Mouse (Mus musculus): Measurements from ENCODE around the gene Gm10964. TPM values are rescaled to one million over a fixed set of nuclear protein-coding genes. Genes with fewer than 3 reads are reported as not detected.
A peak's percentile ranks its signal among the peaks of the same experiment; 100 is the strongest.

Gm10964 gene
- polyA plus RNA-seq, 1 experiment from 2014 or later = not detected

DNA sequence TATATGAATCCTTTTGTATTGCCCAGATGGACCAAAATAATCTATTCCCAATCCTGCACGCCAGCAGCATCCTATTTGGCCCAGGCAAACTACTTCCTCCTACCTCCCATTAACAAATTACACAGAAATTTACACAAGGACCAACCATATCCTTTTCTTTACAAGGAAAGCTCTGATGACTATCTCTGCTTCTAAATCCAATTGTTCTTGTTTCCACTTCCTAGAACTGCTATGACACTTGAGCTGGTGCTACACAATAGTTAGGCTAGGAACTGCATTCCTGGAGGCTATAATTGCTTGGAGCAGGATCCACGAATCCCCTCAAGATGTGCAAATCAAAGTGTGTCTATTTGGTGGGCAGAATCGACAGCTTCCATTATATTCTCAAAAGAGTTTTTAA lies 27.6 kb downstream of the Gm10964 start:
- H3K27ac ChIP-seq (ENCODE audit: low read depth) = no peak overlapping the region
- H3K4me3 ChIP-seq (ENCODE audit: low read depth, low read length) = no peak overlapping the region
- H3K4me1 ChIP-seq (ENCODE audit: insufficient read depth) = peaks cover 10% of the 10 kb centered on the region; the same call in 1 of the 2 replicates
- TF ChIP-seq CTCF (IDR thresholded peaks at IDR 0.05; ENCODE audit: low read depth) = no peak
- TF ChIP-seq EP300 (IDR thresholded peaks at IDR 0.05; ENCODE audit: low read depth) = no peak
- no peaks in the 10 kb centered on the region for H3K27me3 ChIP-seq (ENCODE audit: insufficient read depth, low read length)
- DNase-seq = no peak
- H3K36me3 ChIP-seq (replicated peaks; ENCODE audit: insufficient read depth, low read length) = peaks cover 83% of the 10 kb centered on the region
- 77% methylated on average over 3 of the region's 3 CpGs for WGBS (ENCODE audit: insufficient replicate concordance)
- H3K9me3 ChIP-seq (ENCODE audit: low read length) = no peaks in the 10 kb centered on the region
- no peak overlapping the region for H3K4me2 ChIP-seq (ENCODE audit: low read depth, low read length)
- no peak for ATAC-seq
- no peak overlapping the region for H3K9ac ChIP-seq (replicated peaks)

- no peak for TF ChIP-seq CTCF (IDR thresholded peaks at IDR 0.05; ENCODE audit: low read depth)
- TF ChIP-seq EP300 (IDR thresholded peaks at IDR 0.05; ENCODE audit: low read depth) = no peak
- Histone ChIP-seq H3K36me3 (replicated peaks; ENCODE audit: insufficient read depth, low read length) (peaks cover 75% of the 10 kb centered on the region), H3K27ac (ENCODE audit: low read depth) (0 out of 2 replicates have a peak overlapping the region, but pooled peaks have one; percentile 24), H3K9ac (replicated peaks) (no peak overlapping the region), H3K4me3 (ENCODE audit: low read depth, low read length) (no peak overlapping the region), H3K9me3 (ENCODE audit: low read length) (no peaks in the 10 kb centered on the region), H3K4me2 (ENCODE audit: low read depth, low read length) (no peak overlapping the region), H3K27me3 (ENCODE audit: insufficient read depth, low read length) (no peaks in the 10 kb centered on the region), H3K4me1 (ENCODE audit: insufficient read depth) (peaks cover 21% of the 10 kb centered on the region)
- DNase-seq (peak; percentile 37), ATAC-seq (no peak)
- 72% methylated on average over 9 of the region's 9 CpGs for WGBS (ENCODE audit: insufficient replicate concordance)
These were observed 32.5 kb downstream of the Gm10964 start for GRCm38 (mm10) chr3:103771531-103772130.

- ATAC-seq = no peak
- no peak overlapping the region for H3K4me2 ChIP-seq (ENCODE audit: low read depth, low read length)
- no peak overlapping the region for H3K4me3 ChIP-seq (ENCODE audit: low read depth, low read length)
- 45% methylated on average over 4 of the region's 4 CpGs for WGBS (ENCODE audit: insufficient replicate concordance)
- H3K36me3 ChIP-seq (replicated peaks; ENCODE audit: insufficient read depth, low read length) = peaks cover 78% of the 10 kb centered on the region
- no peaks in the 10 kb centered on the region for H3K9me3 ChIP-seq (ENCODE audit: low read length)
- peaks cover 21% of the 10 kb centered on the region for H3K4me1 ChIP-seq (ENCODE audit: insufficient read depth)
- DNase-seq = no peak
- no peak overlapping the region for H3K9ac ChIP-seq (replicated peaks)
- TF ChIP-seq EP300 (IDR thresholded peaks at IDR 0.05; ENCODE audit: low read depth) (no peak), CTCF (IDR thresholded peaks at IDR 0.05; ENCODE audit: low read depth) (no peak)
- peak overlapping the region; percentile 61; the same call in 1 of the 2 replicates for H3K27ac ChIP-seq (ENCODE audit: low read depth)
- no peaks in the 10 kb centered on the region for H3K27me3 ChIP-seq (ENCODE audit: insufficient read depth, low read length)
These were observed 33.7 kb downstream of the Gm10964 start for GRCm38 (mm10) chr3:103772846-103773245.

- Histone ChIP-seq H3K4me1 (ENCODE audit: insufficient read depth) (peaks cover 21% of the 10 kb centered on the region), H3K27me3 (ENCODE audit: insufficient read depth, low read length) (no peaks in the 10 kb centered on the region), H3K9ac (replicated peaks) (no peak overlapping the region), H3K36me3 (replicated peaks; ENCODE audit: insufficient read depth, low read length) (peaks cover 78% of the 10 kb centered on the region), H3K4me2 (ENCODE audit: low read depth, low read length) (no peak overlapping the region), H3K4me3 (ENCODE audit: low read depth, low read length) (no peak overlapping the region), H3K9me3 (ENCODE audit: low read length) (no peaks in the 10 kb centered on the region), H3K27ac (ENCODE audit: low read depth) (peak overlapping the region; percentile 61)
- DNase-seq (no peak), ATAC-seq (no peak)
- 63% methylated on average over 3 of the region's 3 CpGs for WGBS (ENCODE audit: insufficient replicate concordance)
- TF ChIP-seq EP300 (IDR thresholded peaks at IDR 0.05; ENCODE audit: low read depth) = no peak
- TF ChIP-seq CTCF (IDR thresholded peaks at IDR 0.05; ENCODE audit: low read depth) = no peak
These were observed 34.3 kb downstream of the Gm10964 start for GRCm38 (mm10) chr3:103773508-103773907.

DNA sequence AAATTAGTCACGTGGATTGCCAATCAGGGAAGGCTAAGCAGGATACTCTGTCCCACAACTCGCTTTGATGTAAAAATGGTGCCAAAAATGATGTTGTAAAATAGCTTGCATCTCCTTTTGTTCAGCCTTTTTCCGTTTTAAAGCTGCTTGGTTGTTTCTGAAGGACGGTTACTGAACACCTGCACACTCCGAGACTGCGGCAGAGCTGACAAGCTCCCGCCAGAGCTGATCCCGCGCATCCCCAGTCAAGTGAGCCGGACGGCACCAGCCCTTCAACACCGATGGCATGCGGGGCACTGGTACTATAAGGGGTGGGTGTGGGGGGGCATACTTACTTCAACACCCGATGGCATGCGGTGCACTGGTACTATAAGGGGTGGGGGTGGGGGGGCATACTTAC lies 34.8 kb downstream of the Gm10964 start:
- Histone ChIP-seq H3K4me2 (ENCODE audit: low read depth, low read length) (no peak overlapping the region), H3K36me3 (replicated peaks; ENCODE audit: insufficient read depth, low read length) (peaks cover 79% of the 10 kb centered on the region), H3K4me1 (ENCODE audit: insufficient read depth) (peaks cover 25% of the 10 kb centered on the region), H3K9ac (replicated peaks) (no peak overlapping the region), H3K4me3 (ENCODE audit: low read depth, low read length) (no peak overlapping the region), H3K9me3 (ENCODE audit: low read length) (no peaks in the 10 kb centered on the region), H3K27ac (ENCODE audit: low read depth) (peak overlapping the region; percentile 61; the same call in 1 of the 2 replicates), H3K27me3 (ENCODE audit: insufficient read depth, low read length) (no peaks in the 10 kb centered on the region)
- DNase-seq (no peak), ATAC-seq (no peak)
- WGBS (ENCODE audit: insufficient replicate concordance) = 85% methylated on average over 15 of the region's 15 CpGs
- TF ChIP-seq EP300 (IDR thresholded peaks at IDR 0.05; ENCODE audit: low read depth) (no peak), CTCF (IDR thresholded peaks at IDR 0.05; ENCODE audit: low read depth) (no peak)

GRCm38 (mm10) chr3:103777940-103778339 lies 38.8 kb downstream of the Gm10964 start:
- TF ChIP-seq EP300 (IDR thresholded peaks at IDR 0.05; ENCODE audit: low read depth) (no peak), CTCF (IDR thresholded peaks at IDR 0.05; ENCODE audit: low read depth) (no peak)
- H3K9ac ChIP-seq (replicated peaks) = no peak overlapping the region
- peaks cover 36% of the 10 kb centered on the region for H3K4me1 ChIP-seq (ENCODE audit: insufficient read depth)
- no peak overlapping the region for H3K27ac ChIP-seq (ENCODE audit: low read depth)
- H3K9me3 ChIP-seq (ENCODE audit: low read length) = no peaks in the 10 kb centered on the region
- 80% methylated on average over 11 of the region's 11 CpGs for WGBS (ENCODE audit: insufficient replicate concordance)
- ATAC-seq = no peak
- DNase-seq = no peak
- H3K4me3 ChIP-seq (ENCODE audit: low read depth, low read length) = no peak overlapping the region
- H3K27me3 ChIP-seq (ENCODE audit: insufficient read depth, low read length) = no peaks in the 10 kb centered on the region
- H3K36me3 ChIP-seq (replicated peaks; ENCODE audit: insufficient read depth, low read length) = peaks cover 52% of the 10 kb centered on the region
- no peak overlapping the region for H3K4me2 ChIP-seq (ENCODE audit: low read depth, low read length)

Data from liver, postnatal 0 days (tissue).